Mouse (Mus musculus): ENCODE data around the gene Aggf1.
"Not testable (repeated sequence)": the region's sequence is repeated elsewhere in the genome, so short reads cannot be mapped to it uniquely, and the experiment has no call there.

The Aggf1 gene

GRCm38 (mm10) chr13:95374701-95375553, at the start of gene Aggf1:
TSS of gene Aggf1 (minus strand) at chr13:95375352.
- in situ Hi-C loops (cut with MboI, MseI): loop anchor here (25.0 kb wide), 1 partner anchor 1287 kb away; the partner anchor contains the start of gene Hmgcr

DNA sequence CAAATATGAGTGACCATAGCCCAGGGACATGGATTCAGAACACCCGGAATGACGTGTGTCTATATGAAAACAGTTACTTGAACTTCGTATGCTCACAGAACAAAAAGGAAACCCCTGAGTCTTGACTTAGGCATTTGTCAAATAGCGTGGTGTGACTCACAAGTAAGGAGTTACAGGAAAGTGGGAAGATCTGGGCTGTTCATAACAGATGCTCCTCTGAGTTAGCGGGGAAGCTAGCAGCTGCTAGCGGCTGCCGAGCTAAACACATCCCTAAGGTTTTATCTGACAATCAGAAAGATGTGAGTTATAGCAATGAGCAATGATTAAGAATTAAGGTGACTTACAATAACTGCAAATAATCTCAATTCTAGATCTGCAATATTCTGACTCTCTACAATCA, 49.8 kb upstream of the Aggf1 start:
- in situ Hi-C loops (cut with MboI, MseI): no loop called here

GRCm38 (mm10) chr13:95419204-95419749, 44.1 kb upstream of the Aggf1 start:
- in situ Hi-C loops (cut with MboI, MseI): no loop called here

DNA sequence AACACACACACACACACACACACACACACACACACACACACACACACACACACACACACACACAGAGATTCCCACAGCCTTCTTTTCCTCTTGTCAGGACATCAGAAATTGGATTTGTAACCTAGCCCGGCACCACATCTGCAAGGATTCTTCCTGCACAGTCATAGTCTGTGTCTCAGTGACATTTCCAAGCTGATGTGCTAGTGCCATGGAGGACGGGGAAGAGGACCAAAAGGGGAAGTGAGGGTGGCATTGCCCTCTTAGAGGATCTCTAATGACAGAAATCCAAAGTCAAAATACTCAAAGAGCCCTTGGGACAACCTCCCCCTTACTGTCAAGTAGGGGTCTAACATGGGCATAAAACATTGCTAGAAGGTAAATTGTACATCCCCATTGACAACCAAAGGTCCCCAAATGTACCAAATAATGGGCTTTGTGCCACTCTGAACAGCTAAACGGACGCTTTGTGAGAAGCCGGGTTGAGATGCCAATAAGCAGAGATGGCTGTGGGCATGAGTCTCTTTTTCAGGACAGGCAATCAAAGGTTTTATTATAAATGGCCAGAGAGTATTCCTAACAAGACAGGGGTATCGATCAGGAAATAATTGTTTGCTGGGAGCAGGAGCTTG, 43.5 kb upstream of the Aggf1 start:
- in situ Hi-C loops (cut with MboI, MseI): no loop called here

DNA sequence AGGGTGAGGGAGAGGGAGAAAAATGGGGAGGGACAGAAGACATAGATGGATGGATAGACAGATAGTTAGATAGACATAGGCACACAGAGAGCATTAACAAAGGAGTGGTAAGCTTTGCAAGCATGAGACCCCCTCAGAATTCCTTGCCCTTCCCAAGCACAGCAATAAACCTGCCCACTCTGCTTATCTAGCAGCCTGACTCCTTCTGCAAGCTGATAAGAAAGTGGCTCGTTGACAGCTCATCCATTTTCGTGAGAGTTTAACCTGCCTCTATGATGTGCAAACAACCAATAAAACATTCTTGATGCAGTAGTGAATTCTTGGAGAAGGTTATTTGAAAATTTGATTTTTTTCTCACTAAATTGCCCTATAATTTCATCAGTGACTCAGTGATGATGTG, 37.1 kb upstream of the Aggf1 start:
- in situ Hi-C loops (cut with MboI, MseI): no loop called here

- in situ Hi-C loops (cut with MboI, MseI): no loop called here
Observed at GRCm38 (mm10) chr13:95393242-95393641, 18.1 kb upstream of the Aggf1 start.

- in situ Hi-C loops (cut with MboI, MseI): loop anchor here (5.0 kb wide), 1 partner anchor 87 kb away; the partner anchor contains the start of gene S100z
Observed at GRCm38 (mm10) chr13:95389866-95390865, 15.0 kb upstream of the Aggf1 start.

GRCm38 (mm10) chr13:95388226-95388625, 13.1 kb upstream of the Aggf1 start:
- in situ Hi-C loops (cut with MboI, MseI): loop anchor here (5.0 kb wide), 1 partner anchor 89 kb away; the partner anchor contains the start of gene S100z

- in situ Hi-C loops (cut with MboI, MseI): no loop called here
Observed at GRCm38 (mm10) chr13:95382418-95382817, 7.3 kb upstream of the Aggf1 start.

- in situ Hi-C loops (cut with MboI, MseI): no loop called here
Observed at GRCm38 (mm10) chr13:95378696-95379095, 3.5 kb upstream of the Aggf1 start.

- in situ Hi-C loops (cut with MboI, MseI): not testable (repeated sequence)
Observed at GRCm38 (mm10) chr13:95376689-95377289, 1.6 kb upstream of the Aggf1 start.

DNA sequence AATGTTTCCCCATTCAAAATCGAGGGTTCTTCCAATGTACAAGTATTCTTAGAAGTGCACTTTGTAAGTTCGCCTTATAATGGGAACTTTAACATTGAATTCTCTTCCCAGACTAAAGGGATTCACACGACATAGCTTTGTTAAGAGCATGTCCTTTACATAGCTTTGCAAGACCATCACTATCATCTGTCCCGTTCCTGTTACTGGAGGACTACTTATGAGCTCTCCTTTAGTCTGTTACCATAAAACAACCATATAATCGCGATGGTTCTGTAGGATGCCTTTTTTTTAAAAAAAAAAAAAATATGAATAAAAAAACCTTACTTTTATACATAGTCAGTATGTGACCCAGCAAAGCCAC, 382 bp upstream of the Aggf1 start:
- in situ Hi-C loops (cut with MboI, MseI): no loop called here

DNA sequence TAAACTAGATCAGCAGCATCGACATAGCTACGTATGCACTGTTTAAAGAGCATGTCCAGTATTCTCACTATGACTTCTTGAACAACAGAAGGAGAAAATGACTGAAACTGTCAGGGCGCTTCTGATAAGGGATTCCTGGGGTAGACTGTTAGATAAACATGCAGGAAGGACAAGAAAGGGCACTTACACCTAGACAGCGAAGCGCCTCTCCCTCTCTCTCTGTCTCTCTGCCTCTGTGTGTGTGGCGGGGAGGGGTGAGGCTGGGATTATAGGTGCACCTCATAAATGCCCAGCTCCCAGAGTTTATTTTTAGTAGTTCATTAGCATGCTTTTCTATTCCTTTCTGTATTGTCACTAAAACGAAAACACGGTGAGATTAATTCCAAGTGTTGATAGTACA, 8.8 kb downstream of the Aggf1 start:
- in situ Hi-C loops (cut with MboI, MseI): loop anchor here (25.0 kb wide), 1 partner anchor 1296 kb away; the partner anchor contains the start of gene Hmgcr

- in situ Hi-C loops (cut with MboI, MseI): loop anchor here (25.0 kb wide), 1 partner anchor 1299 kb away; the partner anchor contains the start of gene Hmgcr
Observed at GRCm38 (mm10) chr13:95363440-95363839, 11.7 kb downstream of the Aggf1 start.

GRCm38 (mm10) chr13:95358223-95358622, 16.9 kb downstream of the Aggf1 start:
- in situ Hi-C loops (cut with MboI, MseI): loop anchor here (25.0 kb wide), 1 partner anchor 1304 kb away; the partner anchor contains the start of gene Hmgcr

DNA sequence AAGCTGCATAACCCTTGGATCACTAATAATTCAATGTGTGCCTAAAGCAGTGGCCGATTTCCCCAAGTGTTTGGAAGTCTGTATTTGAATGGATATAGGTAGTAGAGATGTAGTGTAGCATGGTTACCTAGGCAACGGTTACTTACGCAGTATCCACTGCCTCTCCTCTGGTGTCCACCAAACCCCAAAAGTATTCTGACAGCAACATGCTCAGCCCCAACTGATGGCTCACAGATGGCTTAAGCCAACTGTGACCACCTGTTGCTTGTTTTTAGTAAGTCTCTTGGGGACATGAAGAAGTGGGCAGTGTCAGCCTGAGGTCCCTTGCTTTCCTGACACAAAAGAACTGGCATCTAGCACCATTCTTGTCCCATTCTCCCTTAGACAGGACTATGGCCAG, 26.7 kb downstream of the Aggf1 start:
- in situ Hi-C loops (cut with MboI, MseI): no loop called here

GRCm38 (mm10) chr13:95347018-95347696, 28.0 kb downstream of the Aggf1 start:
- in situ Hi-C loops (cut with MboI, MseI): no loop called here

DNA sequence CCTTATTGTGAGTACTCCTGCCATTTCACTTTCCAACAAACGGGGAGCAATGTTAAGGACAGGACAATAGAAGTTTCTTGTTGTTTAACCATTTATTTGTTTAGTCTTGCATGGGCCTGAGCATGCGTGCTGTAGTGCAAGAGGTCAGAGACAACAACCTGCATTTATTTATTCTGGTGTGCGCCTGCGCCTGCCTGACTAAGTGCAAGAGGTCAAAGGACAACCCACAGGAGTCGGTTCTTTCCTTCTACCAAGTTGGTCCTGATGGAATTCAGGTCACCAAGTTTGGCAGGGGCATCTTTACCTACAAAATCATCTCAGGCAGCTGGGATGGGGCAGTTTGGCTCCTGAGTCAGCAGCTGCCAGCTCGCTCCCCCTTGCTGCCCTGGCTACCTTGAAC, 29.3 kb downstream of the Aggf1 start:
- in situ Hi-C loops (cut with MboI, MseI): no loop called here

GRCm38 (mm10) chr13:95343470-95343869, 31.7 kb downstream of the Aggf1 start:
- in situ Hi-C loops (cut with MboI, MseI): no loop called here

DNA sequence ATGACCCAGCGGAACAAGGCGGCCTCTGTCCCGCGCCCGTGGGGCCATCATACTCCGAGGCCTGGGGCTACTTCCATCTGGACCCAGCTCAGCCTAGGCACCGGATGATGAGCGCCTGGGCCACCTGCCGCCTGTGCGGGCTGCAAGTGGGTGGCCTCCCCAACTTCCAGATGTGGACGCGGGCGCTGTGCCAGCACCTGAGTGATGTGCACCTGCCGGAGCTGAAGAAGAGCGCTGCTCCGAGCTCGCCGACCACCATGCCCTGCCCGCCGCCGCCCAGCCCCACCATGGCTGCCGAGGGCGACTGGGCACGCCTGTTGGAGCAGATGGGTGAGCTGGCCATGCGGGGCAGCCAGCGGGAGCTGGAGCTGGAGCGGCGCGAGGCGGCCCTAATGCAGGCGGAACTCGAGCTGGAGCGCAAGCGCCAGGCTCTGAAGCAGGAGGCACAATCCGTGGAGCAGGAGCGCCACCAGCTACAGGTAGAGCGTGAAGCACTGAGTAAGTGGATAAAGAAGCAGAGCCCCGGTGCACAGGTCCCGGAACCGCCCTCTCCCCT, 39.0 kb downstream of the Aggf1 start:
- in situ Hi-C loops (cut with MboI, MseI): no loop called here

All from T-helper 2 cell (primary cell).